Mouse (Mus musculus) lung, postnatal 0 days (tissue): ENCODE data around the gene Arl8a.

Experiments
- CTCF ChIP-seq: IDR thresholded peaks from 2 replicates; pipeline ENCODE4 v1.5.1; 2016; ENCODE audit warnings: antibody characterized with exemption, mild to moderate bottlenecking
- EP300 ChIP-seq: IDR thresholded peaks from 2 replicates; pipeline ENCODE4 v1.6.1; 2016; ENCODE audit warnings: antibody characterized with exemption, mild to moderate bottlenecking, control low read depth

- TF ChIP-seq CTCF (no peak), EP300 (no peak)
These were observed 17.6 kb upstream of the Arl8a start for GRCm38 (mm10) chr1:135128986-135129385.
